Mouse (Mus musculus): ENCODE measurements around the gene Ece1. TPM values are rescaled to one million over a fixed set of nuclear protein-coding genes. Genes with fewer than 3 reads are reported as not detected.
A peak's percentile ranks its signal among the peaks of the same experiment; 100 is the strongest.

Gene Ece1
- polyA plus RNA-seq, 1 experiment from 2014 or later: 22.9 TPM

GRCm38 (mm10) chr4:137907979-137908378 is 45.9 kb downstream of the Ece1 start:
- H3K27ac ChIP-seq (replicated peaks): peak overlapping the region; percentile 35; the same call in 1 of the 2 replicates
- ATAC-seq (ENCODE audit: low FRiP score, low TSS enrichment): no peak
- no peaks in the 10 kb centered on the region for H3K36me3 ChIP-seq (ENCODE audit: control insufficient read depth, insufficient read depth, low read length)
- no peak overlapping the region for H3K4me2 ChIP-seq (replicated peaks; ENCODE audit: low read depth)
- no peak overlapping the region for H3K9ac ChIP-seq (ENCODE audit: low read length)
- no peak for TF ChIP-seq CTCF (IDR thresholded peaks at IDR 0.05; ENCODE audit: low read depth)
- TF ChIP-seq EP300 (optimal IDR thresholded peaks at IDR 0.05): no peak
- no peaks in the 10 kb centered on the region for H3K9me3 ChIP-seq (ENCODE audit: control insufficient read depth, low read length)
- peaks cover 4% of the 10 kb centered on the region; the same call in 1 of the 2 replicates for H3K4me1 ChIP-seq (replicated peaks; ENCODE audit: control insufficient read depth, insufficient read depth)
- no peak overlapping the region for H3K4me3 ChIP-seq (ENCODE audit: low read depth, low read length)
- WGBS: 40% methylated on average over 13 of the region's 13 CpGs
- DNase-seq (ENCODE audit: low spot score): no peak
- H3K27me3 ChIP-seq (ENCODE audit: control insufficient read depth, insufficient read depth, low read length): no peaks in the 10 kb centered on the region

- Histone ChIP-seq H3K4me3 (ENCODE audit: low read depth, low read length) (no peak overlapping the region), H3K27ac (replicated peaks) (peak overlapping the region; percentile 35), H3K4me1 (replicated peaks; ENCODE audit: control insufficient read depth, insufficient read depth) (peaks cover 4% of the 10 kb centered on the region; the same call in 1 of the 2 replicates), H3K9ac (ENCODE audit: low read length) (no peak overlapping the region), H3K9me3 (ENCODE audit: control insufficient read depth, low read length) (no peaks in the 10 kb centered on the region), H3K27me3 (ENCODE audit: control insufficient read depth, insufficient read depth, low read length) (no peaks in the 10 kb centered on the region), H3K36me3 (ENCODE audit: control insufficient read depth, insufficient read depth, low read length) (no peaks in the 10 kb centered on the region), H3K4me2 (replicated peaks; ENCODE audit: low read depth) (no peak overlapping the region)
- 61% methylated on average over 7 of the region's 7 CpGs for WGBS
- DNase-seq (ENCODE audit: low spot score) (no peak), ATAC-seq (ENCODE audit: low FRiP score, low TSS enrichment) (no peak)
- TF ChIP-seq CTCF (IDR thresholded peaks at IDR 0.05; ENCODE audit: low read depth): no peak
- no peak for TF ChIP-seq EP300 (optimal IDR thresholded peaks at IDR 0.05)
These were observed 46.5 kb downstream of the Ece1 start for GRCm38 (mm10) chr4:137908489-137908888.

- DNase-seq (ENCODE audit: low spot score) (no peak), ATAC-seq (ENCODE audit: low FRiP score, low TSS enrichment) (no peak)
- no peak overlapping the region for H3K27ac ChIP-seq (replicated peaks)
- H3K9me3 ChIP-seq (ENCODE audit: control insufficient read depth, low read length): no peaks in the 10 kb centered on the region
- no peaks in the 10 kb centered on the region for H3K27me3 ChIP-seq (ENCODE audit: control insufficient read depth, insufficient read depth, low read length)
- H3K4me2 ChIP-seq (replicated peaks; ENCODE audit: low read depth): no peak overlapping the region
- TF ChIP-seq CTCF (IDR thresholded peaks at IDR 0.05; ENCODE audit: low read depth): no peak
- TF ChIP-seq EP300 (optimal IDR thresholded peaks at IDR 0.05): no peak
- WGBS: 73% methylated on average over 4 of the region's 4 CpGs
- no peaks in the 10 kb centered on the region for H3K36me3 ChIP-seq (ENCODE audit: control insufficient read depth, insufficient read depth, low read length)
- peaks cover 4% of the 10 kb centered on the region; the same call in 1 of the 2 replicates for H3K4me1 ChIP-seq (replicated peaks; ENCODE audit: control insufficient read depth, insufficient read depth)
- H3K4me3 ChIP-seq (ENCODE audit: low read depth, low read length): no peak overlapping the region
- no peak overlapping the region for H3K9ac ChIP-seq (ENCODE audit: low read length)
These were observed 46.9 kb downstream of the Ece1 start for GRCm38 (mm10) chr4:137908915-137909314.

GRCm38 (mm10) chr4:137909471-137909870 is 47.4 kb downstream of the Ece1 start:
- Histone ChIP-seq H3K9ac (ENCODE audit: low read length) (no peak overlapping the region), H3K4me2 (replicated peaks; ENCODE audit: low read depth) (no peak overlapping the region), H3K27ac (replicated peaks) (no peak overlapping the region), H3K9me3 (ENCODE audit: control insufficient read depth, low read length) (no peaks in the 10 kb centered on the region), H3K36me3 (ENCODE audit: control insufficient read depth, insufficient read depth, low read length) (no peaks in the 10 kb centered on the region), H3K4me3 (ENCODE audit: low read depth, low read length) (no peak overlapping the region), H3K4me1 (replicated peaks; ENCODE audit: control insufficient read depth, insufficient read depth) (peaks cover 4% of the 10 kb centered on the region; the same call in 1 of the 2 replicates), H3K27me3 (ENCODE audit: control insufficient read depth, insufficient read depth, low read length) (no peaks in the 10 kb centered on the region)
- TF ChIP-seq CTCF (IDR thresholded peaks at IDR 0.05; ENCODE audit: low read depth): no peak
- TF ChIP-seq EP300 (optimal IDR thresholded peaks at IDR 0.05): no peak
- WGBS: 49% methylated on average over 4 of the region's 4 CpGs
- DNase-seq (ENCODE audit: low spot score) (no peak), ATAC-seq (ENCODE audit: low FRiP score, low TSS enrichment) (no peak)

- ATAC-seq (ENCODE audit: low FRiP score, low TSS enrichment) (no peak), DNase-seq (ENCODE audit: low spot score) (peak; percentile 57)
- no peak for TF ChIP-seq EP300 (optimal IDR thresholded peaks at IDR 0.05)
- peak; percentile 68 for TF ChIP-seq CTCF (IDR thresholded peaks at IDR 0.05; ENCODE audit: low read depth)
- Histone ChIP-seq H3K9me3 (ENCODE audit: control insufficient read depth, low read length) (no peaks in the 10 kb centered on the region), H3K4me2 (replicated peaks; ENCODE audit: low read depth) (no peak overlapping the region), H3K27me3 (ENCODE audit: control insufficient read depth, insufficient read depth, low read length) (no peaks in the 10 kb centered on the region), H3K4me1 (replicated peaks; ENCODE audit: control insufficient read depth, insufficient read depth) (peaks cover 4% of the 10 kb centered on the region; the same call in 1 of the 2 replicates), H3K9ac (ENCODE audit: low read length) (no peak overlapping the region), H3K36me3 (ENCODE audit: control insufficient read depth, insufficient read depth, low read length) (no peaks in the 10 kb centered on the region), H3K27ac (replicated peaks) (no peak overlapping the region), H3K4me3 (ENCODE audit: low read depth, low read length) (no peak overlapping the region)
- WGBS: 96% methylated on average over 5 of the region's 5 CpGs
These were observed 48.5 kb downstream of the Ece1 start for GRCm38 (mm10) chr4:137910382-137911009.

- 89% methylated on average over 8 of the region's 8 CpGs for WGBS
- Histone ChIP-seq H3K36me3 (ENCODE audit: control insufficient read depth, insufficient read depth, low read length) (no peaks in the 10 kb centered on the region), H3K27ac (replicated peaks) (no peak overlapping the region), H3K4me2 (replicated peaks; ENCODE audit: low read depth) (no peak overlapping the region), H3K27me3 (ENCODE audit: control insufficient read depth, insufficient read depth, low read length) (no peaks in the 10 kb centered on the region), H3K4me3 (ENCODE audit: low read depth, low read length) (no peak overlapping the region), H3K9me3 (ENCODE audit: control insufficient read depth, low read length) (no peaks in the 10 kb centered on the region), H3K4me1 (replicated peaks; ENCODE audit: control insufficient read depth, insufficient read depth) (peaks cover 4% of the 10 kb centered on the region; the same call in 1 of the 2 replicates), H3K9ac (ENCODE audit: low read length) (no peak overlapping the region)
- no peak for DNase-seq (ENCODE audit: low spot score)
- TF ChIP-seq CTCF (IDR thresholded peaks at IDR 0.05; ENCODE audit: low read depth): no peak
- TF ChIP-seq EP300 (optimal IDR thresholded peaks at IDR 0.05): no peak
- ATAC-seq (ENCODE audit: low FRiP score, low TSS enrichment): no peak
These were observed 49.6 kb downstream of the Ece1 start for GRCm38 (mm10) chr4:137911657-137912056.

Data from stomach, postnatal 0 days (tissue).